Mouse (Mus musculus) layer of hippocampus, postnatal 25 days (tissue): ENCODE data around the gene Ring1. TPM values are rescaled to one million over a fixed set of nuclear protein-coding genes. Genes with fewer than 3 reads are reported as not detected.
A peak's percentile ranks its signal among the peaks of the same experiment; 100 is the strongest.
"Not testable (repeated sequence)": the region's sequence is repeated elsewhere in the genome, so short reads cannot be mapped to it uniquely, and the experiment has no call there.

ENCODE experiments used
- DNase-seq, 2 experiments: peaks; one replicate each; pipeline ENCODE4 v3.0.0; 2022; ENCODE audit warnings: mixed read lengths in 2 of 2, low spot score in 1 of 2; ENCODE audit errors: extremely low spot score in 1 of 2
- total RNA-seq, 2 experiments: library from RNA; stranded (reverse); gene quantifications; 2 replicates each; pipeline ENCODE4 v1.2.3; 2021

The Ring1 gene
- total RNA-seq, 2 experiments from 2014 or later: 37.1 to 44.3 TPM

- no peak for DNase-seq
These were observed 4.8 kb upstream of the Ring1 start for GRCm38 (mm10) chr17:34029150-34029889.

- no peak for DNase-seq
These were observed 4.1 kb upstream of the Ring1 start for GRCm38 (mm10) chr17:34028501-34029149.

- peak; percentile 79 to 88 for DNase-seq
These were observed 3.3 kb upstream of the Ring1 start, which contains the start of gene H2-Ke6 for GRCm38 (mm10) chr17:34027656-34028223. TSS of gene H2-Ke6 (minus strand) at chr17:34028060.

GRCm38 (mm10) chr17:34026917-34027655 lies 2.6 kb upstream of the Ring1 start:
- DNase-seq: no peak

GRCm38 (mm10) chr17:34026221-34026620 lies 1.7 kb upstream of the Ring1 start:
- peak in 1 of 2 experiments; percentile 9 for DNase-seq

- peak in 1 of 2 experiments; percentile 19 for DNase-seq
These were observed 1.3 kb upstream of the Ring1 start for GRCm38 (mm10) chr17:34025756-34026151.

GRCm38 (mm10) chr17:34024861-34025755 lies 628 bp upstream of the Ring1 start:
- peak; percentile 29 to 38 for DNase-seq

GRCm38 (mm10) chr17:34023678-34024077 lies 802 bp downstream of the Ring1 start:
- DNase-seq: no peak

- no peak for DNase-seq
These were observed 1.5 kb downstream of the Ring1 start for GRCm38 (mm10) chr17:34022987-34023386.

- no peak for DNase-seq
These were observed 2.1 kb downstream of the Ring1 start for GRCm38 (mm10) chr17:34022414-34022783.

GRCm38 (mm10) chr17:34021539-34022413 lies 2.7 kb downstream of the Ring1 start:
- no peak for DNase-seq

- no peak for DNase-seq
These were observed 11.0 kb downstream of the Ring1 start for GRCm38 (mm10) chr17:34013436-34013835.

- DNase-seq: no peak
These were observed 14.3 kb downstream of the Ring1 start for GRCm38 (mm10) chr17:34010156-34010555.

- DNase-seq: no peak
These were observed 17.9 kb downstream of the Ring1 start for GRCm38 (mm10) chr17:34006570-34006969.

- DNase-seq: peak in 1 of 2 experiments; percentile 63
These were observed 21.1 kb downstream of the Ring1 start for GRCm38 (mm10) chr17:34003426-34003825.

GRCm38 (mm10) chr17:34000796-34001195 lies 23.7 kb downstream of the Ring1 start:
- not testable (repeated sequence) for DNase-seq

- DNase-seq: peak in 1 of 2 experiments; percentile 53
These were observed 24.3 kb downstream of the Ring1 start, which contains the start of gene H2-K1 for GRCm38 (mm10) chr17:34000150-34000537. TSS of gene H2-K1 (minus strand) at chr17:34000347.

- DNase-seq: no peak
These were observed 24.9 kb downstream of the Ring1 start for GRCm38 (mm10) chr17:33999341-34000149.
